Mouse (Mus musculus) telencephalon, adult 2 months (tissue): ENCODE results near the gene Gm11564.
"Not testable (repeated sequence)": the region's sequence is repeated elsewhere in the genome, so short reads cannot be mapped to it uniquely, and the experiment has no call there.

Source experiments
- DNase-seq: peaks from one replicate; pipeline ENCODE4 v3.0.0-alpha.2; 2011; ENCODE audit warnings: low read depth, low spot score

The Gm11564 gene

DNA sequence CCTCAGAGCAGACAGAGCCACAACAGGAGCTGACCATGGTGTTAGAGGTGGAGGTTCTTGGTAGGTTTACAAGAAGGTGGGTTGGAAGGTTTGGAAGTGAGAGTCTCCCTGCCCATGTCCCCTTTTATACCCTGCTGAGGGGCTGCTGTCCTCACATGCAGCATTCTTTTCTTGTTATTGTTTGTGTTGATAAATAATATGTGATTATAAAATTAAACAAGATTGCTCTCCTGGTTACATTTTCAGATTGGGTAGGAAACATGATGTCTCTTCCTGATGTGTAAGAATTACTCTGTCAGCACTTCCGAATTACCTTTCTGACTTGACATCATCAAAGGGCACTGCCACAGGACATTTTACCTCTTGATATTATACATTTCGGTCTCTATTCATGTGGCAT, at the start of gene Gm11564:
TSS of gene Gm11564 (minus strand) at position 101 of the 400 bp plus-strand sequence.
- not testable (repeated sequence) for DNase-seq

DNA sequence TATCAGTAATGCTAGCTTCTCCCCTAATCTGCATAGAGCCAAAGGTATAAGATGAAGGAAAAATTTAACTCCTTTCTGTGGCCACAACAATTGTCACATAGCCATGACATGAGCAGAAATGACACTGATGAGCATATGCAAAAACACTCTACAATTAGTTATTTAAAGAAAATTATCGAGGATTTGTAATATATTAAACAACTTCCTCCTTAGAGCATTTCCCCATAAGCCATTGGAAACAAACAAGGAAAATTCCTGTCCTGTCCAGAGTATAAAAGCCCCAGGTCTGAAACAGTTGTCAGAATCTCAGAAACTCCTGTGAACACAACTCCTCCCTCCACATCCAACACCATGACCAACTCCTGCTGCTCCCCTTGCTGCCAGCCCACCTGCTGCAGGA, 48.7 kb upstream of the Gm11564 start, which contains the start of gene Gm11559:
TSS of gene Gm11559 (plus strand) at position 301 of the 400 bp plus-strand sequence.
- not testable (repeated sequence) for DNase-seq

DNA sequence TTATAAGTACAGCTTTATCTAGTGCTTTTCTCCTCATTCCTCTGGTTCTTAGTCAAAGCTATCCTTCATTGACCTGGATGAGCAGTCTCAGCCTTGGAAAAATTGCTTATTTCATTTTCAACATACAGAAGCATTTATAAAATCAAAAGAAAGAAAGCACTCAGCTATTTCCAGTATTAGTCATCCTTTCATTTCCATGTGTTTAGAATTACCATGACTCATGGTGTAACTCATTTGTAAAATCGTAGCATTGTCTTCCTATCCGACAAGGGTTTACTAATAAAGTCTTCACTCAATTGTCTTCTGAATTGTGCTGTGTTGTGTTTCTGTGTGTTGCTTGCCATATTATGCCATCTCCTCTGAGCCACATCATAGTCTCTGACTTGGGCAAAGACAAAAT, 43.3 kb upstream of the Gm11564 start:
- no peak for DNase-seq

DNA sequence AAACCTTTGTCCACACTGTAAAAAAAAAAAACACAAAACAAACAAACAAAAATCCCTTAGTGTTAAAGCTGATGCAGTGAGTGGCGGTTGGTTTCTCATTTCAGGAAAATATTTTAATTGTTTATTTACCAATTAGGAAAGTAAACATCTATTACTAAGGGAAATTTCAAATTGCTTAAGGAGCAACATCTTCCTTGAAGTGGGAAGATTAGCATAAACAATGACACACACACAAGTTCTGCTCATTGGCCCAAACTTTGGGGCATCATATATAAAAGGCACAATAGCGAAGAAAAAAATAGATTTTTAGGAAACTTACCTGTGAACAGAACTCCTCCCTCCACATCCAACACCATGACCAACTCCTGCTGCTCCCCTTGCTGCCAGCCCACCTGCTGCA, 42.2 kb upstream of the Gm11564 start, which contains the start of gene Gm11568:
TSS of gene Gm11568 (plus strand) at position 301 of the 400 bp plus-strand sequence.
- no peak for DNase-seq

DNA sequence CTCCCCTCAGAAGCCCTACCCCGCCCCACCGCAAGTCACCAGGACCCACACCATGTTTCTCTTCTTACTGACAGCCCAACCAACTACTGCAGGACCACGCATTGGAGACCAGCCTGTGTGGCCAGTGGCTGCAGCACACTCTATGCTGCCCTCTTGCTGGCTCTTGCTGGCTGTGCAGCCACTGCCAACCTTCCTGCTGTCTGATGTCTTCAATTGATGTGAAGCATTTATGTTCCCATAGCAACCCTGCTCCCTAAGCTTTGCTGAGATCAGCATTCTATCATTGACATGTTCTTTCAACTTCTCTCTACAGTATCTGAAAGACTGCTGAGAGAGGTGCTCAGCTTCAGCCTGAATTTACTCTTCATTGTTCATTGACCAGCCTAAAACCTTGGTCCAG, 38.7 kb upstream of the Gm11564 start:
- DNase-seq, result no peak

DNA sequence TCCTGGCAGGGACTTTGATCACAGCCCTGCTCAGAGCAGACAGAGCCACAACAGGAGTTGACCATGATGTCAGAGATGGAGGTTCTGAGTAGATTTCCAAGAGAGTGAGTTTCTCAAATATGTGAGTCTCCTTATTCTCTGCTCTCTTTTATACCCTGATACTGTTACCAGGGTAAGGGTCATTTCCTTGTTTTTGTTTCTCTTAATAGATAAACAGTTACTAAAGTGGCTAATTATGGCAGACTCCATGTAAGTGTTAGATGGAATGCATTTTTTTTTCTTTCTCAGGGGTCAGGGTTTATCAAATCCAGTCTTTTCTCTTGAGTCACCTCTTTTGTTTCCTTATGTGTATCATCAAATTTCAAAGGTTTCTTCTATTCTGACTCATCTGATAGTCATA, 36.0 kb upstream of the Gm11564 start, which contains the start of gene Krtap4-16:
TSS of gene Krtap4-16 (minus strand) at position 101 of the 400 bp plus-strand sequence.
- DNase-seq, result no peak

DNA sequence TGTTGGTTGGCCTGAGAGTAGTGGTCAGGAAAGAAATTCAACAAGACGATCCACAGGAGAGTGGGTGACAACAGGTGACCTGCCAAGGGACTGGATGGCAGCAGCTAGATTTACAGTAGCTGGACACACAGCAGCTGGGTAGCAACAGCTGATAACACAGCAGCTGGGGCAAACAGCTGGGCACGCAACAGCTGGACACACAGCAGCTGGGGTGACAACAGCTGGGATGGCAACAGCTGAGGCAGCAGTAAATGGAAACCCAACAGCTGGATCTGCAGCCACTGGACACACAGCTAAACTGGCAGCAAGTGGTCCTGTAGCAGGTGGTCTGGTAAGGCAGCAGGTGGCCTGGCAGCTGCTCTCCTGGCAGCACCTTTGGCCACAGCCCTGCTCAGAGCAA, 31.3 kb upstream of the Gm11564 start:
- no peak for DNase-seq

DNA sequence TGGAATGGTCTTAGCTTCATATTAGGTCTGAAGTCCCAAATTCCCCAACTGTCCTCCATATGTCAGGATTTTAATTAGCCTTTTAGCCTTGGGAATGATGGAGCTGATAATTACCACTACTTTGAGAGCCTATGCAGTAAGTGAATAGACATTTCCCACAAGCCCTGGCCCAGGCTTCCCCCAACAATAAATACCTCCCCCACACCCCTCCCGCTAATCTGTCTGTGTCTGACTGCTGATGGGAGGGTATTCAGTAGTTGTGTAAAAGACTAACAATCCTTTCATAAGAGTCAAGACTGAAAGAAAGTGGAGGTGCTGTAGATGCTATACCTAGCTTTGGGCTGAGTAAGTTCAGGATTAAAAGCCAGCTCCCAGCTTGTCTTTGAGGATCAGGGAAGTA, 26.7 kb upstream of the Gm11564 start:
- DNase-seq, result no peak

DNA sequence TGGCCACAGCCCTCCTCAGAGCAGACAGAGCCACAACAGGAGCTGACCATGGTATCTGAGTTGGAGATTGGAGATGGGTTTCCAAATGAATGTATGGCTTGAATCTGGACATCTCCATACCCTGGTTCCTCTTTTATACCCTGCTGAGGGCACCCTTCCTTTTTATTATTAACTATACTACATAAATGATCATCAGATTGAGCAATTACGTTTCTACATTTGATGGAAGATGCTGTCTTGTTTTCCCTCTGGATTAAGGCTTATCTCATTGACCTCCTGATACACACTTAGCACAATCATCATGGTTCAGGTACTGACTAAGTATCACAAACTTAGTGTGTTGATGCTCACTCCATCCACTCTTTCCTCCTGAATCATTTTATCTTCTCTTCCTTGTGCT, 22.5 kb upstream of the Gm11564 start, which contains the start of gene 2300003K06Rik:
TSS of gene 2300003K06Rik (minus strand) at position 101 of the 400 bp plus-strand sequence.
- DNase-seq, result no peak

DNA sequence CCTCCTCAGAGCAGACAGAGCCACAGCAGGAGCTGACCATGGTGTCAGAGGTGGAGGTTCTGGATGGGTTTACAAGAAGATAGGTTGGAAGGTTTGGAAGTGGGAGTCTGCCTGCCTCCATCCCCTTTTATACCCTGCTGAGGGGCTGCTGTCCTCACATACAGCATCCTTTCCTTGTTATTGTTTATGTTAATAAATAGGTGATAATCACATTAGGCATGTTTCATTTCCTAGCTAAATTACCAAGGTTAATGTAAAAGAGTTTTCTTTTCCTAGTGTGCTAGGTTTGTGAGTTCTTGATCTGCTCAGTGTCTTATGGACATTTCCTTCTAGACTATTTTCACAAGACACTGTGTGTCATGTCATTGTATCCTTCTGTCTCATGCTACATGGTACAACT, 5.7 kb downstream of the Gm11564 start, which contains the start of gene Krtap4-13:
TSS of gene Krtap4-13 (minus strand) at position 101 of the 400 bp plus-strand sequence.
- DNase-seq, result not testable (repeated sequence)

DNA sequence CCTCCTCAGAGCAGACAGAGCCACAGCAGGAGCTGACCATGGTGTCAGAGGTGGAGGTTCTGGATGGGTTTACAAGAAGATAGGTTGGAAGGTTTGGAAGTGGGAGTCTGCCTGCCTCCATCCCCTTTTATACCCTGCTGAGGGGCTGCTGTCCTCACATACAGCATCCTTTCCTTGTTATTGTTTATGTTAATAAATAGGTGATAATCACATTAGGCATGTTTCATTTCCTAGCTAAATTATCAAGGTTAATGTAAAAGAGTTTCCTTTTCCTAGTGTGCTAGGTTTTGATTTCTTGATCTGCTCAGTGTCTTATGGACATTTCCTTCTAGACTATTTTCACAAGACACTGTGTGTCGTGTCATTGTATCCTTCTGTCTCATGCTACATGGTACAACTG, 11.1 kb downstream of the Gm11564 start, which contains the start of gene Gm11554:
TSS of gene Gm11554 (minus strand) at position 101 of the 400 bp plus-strand sequence.
- not testable (repeated sequence) for DNase-seq

DNA sequence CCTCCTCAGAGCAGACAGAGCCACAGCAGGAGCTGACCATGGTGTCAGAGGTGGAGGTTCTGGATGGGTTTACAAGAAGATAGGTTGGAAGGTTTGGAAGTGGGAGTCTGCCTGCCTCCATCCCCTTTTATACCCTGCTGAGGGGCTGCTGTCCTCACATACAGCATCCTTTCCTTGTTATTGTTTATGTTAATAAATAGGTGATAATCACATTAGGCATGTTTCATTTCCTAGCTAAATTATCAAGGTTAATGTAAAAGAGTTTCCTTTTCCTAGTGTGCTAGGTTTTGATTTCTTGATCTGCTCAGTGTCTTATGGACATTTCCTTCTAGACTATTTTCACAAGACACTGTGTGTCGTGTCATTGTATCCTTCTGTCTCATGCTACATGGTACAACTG, 16.6 kb downstream of the Gm11564 start, which contains the start of gene Gm11569:
TSS of gene Gm11569 (minus strand) at position 101 of the 400 bp plus-strand sequence.
- not testable (repeated sequence) for DNase-seq

DNA sequence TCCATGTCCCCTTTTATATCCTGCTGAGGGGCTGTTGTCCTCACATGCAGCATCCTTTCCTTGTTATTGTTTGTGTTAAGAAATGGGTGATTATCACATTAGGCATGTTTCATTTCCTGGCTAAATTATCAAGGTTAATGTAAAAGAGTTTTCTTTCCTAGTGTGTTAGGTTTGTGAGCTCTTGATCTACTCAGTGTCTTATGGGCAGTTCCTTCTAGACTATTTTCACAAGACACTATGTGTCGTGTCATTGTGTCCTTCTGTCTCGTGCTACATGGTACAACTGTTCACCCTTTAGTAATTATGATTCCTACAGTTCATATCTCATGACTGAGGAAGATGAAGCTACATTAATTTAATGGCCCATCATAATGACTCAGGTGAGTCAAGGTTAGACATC, 22.1 kb downstream of the Gm11564 start, which contains the start of gene Gm11596:
TSS of gene Gm11596 (minus strand) at position 101 of the 400 bp plus-strand sequence.
- no peak for DNase-seq

DNA sequence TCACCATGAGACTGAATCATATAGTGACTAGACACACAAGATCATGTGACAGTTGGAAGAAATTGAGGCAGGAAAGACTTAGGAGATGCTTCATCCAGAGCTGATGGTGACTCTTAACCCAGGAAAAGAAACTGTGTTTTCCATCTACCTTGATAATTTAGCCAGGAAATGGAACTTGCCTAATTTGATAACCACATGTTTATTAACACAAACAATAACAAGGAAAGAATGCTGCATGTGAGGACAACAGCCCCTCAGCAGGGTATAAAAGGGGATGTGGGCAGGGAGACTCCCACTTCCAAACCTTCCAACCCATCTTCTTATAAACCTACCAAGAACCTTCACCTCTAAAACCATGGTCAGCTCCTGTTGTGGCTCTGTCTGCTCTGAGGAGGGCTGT, 30.6 kb downstream of the Gm11564 start, which contains the start of gene Krtap4-9:
TSS of gene Krtap4-9 (plus strand) at position 301 of the 400 bp plus-strand sequence.
- DNase-seq, result not testable (repeated sequence)

DNA sequence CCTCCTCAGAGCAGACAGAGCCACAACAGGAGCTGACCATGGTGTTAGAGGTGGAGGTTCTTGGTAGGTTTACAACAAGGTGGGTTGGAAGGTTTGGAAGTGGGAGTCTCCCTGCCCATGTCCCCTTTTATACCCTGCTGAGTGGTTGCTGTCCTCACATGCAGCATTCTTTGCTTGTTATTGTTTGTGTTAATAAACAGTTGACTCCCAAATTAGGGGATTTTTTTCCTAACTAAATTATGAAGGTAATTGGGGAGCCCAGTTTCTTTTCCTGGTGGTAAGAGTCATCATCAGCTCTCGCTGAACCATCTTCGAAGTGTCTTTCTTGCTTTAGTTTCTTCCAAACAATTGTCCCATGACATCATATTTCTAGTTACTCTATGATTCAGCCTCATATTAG, 34.9 kb downstream of the Gm11564 start, which contains the start of gene Krtap4-8:
TSS of gene Krtap4-8 (minus strand) at position 101 of the 400 bp plus-strand sequence.
- DNase-seq, result no peak

DNA sequence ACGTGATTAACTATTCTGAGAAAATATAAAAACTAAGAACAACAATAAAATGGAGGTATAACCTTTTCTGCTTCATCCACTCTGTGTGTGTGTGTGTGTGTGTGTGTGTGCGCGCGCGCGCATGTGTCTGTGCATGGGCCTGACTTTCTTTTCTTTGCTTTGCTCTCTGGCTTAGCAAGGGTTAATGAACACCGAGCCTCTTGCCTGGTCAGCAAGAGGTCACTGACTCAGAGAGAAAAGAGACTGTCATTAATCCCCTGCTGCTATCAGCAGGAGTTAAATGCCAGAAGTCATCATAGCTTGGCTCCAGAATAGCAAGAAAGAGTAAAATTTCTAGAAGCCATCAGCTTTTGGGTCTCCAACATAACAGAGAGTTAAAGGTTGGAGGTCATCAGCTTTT, 37.1 kb downstream of the Gm11564 start:
- no peak for DNase-seq

DNA sequence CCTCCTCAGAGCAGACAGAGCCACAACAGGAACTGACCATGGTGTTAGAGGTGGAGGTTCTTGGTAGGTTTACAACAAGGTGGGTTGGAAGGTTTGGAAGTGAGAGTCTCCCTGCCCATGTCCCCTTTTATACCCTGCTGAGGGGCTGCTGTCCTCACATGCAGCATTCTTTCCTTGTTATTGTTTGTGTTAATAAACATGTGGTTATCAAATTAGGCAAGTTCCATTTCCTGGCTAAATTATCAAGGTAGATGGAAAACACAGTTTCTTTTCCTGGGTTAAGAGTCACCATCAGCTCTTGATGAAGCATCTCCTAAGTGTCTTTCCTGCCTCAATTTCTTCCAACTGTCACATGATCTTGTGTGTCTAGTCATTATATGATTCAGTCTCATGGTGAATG, 42.7 kb downstream of the Gm11564 start, which contains the start of gene Gm11595:
TSS of gene Gm11595 (minus strand) at position 101 of the 400 bp plus-strand sequence.
- not testable (repeated sequence) for DNase-seq

DNA sequence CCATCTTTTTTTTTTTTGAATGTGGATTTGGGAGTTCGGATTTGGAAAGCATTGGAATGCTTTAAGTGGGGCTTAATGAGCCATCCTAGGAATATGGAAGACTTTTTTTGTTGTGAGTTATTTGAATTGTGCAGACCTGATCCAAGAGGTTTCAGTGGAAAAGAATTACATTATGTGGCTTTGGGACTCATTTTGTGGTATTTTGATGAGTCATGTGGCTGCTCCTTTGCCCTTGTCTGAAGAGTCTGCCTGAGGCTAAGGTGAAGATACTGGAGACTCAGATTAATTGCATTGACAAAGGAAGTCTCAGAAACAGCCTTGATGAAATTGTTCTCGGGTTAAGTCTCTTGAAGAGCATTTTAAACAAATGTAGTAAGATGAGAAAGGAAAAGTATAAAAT, 47.1 kb downstream of the Gm11564 start:
- DNase-seq, result no peak
